Mouse (Mus musculus) cerebellum, postnatal 36 days (tissue): Measurements from ENCODE around the gene Mical2.

Source experiments
- DNase-seq, 2 experiments: peaks; one replicate each; pipeline ENCODE4 v3.0.0; 2021 to 2022; ENCODE audit warnings: mixed read lengths in 2 of 2

Gene Mical2

GRCm38 (mm10) chr7:112280474-112280873, 54.8 kb downstream of the Mical2 start:
- no peak for DNase-seq

- DNase-seq, result no peak
Observed at GRCm38 (mm10) chr7:112283606-112284310, 58.1 kb downstream of the Mical2 start.

- no peak for DNase-seq
Observed at GRCm38 (mm10) chr7:112285573-112285972, 59.9 kb downstream of the Mical2 start.

- DNase-seq, result no peak
Observed at GRCm38 (mm10) chr7:112288352-112289107, 62.9 kb downstream of the Mical2 start.

GRCm38 (mm10) chr7:112289514-112289913, 63.9 kb downstream of the Mical2 start:
- DNase-seq, result no peak

GRCm38 (mm10) chr7:112289990-112290389, 64.3 kb downstream of the Mical2 start:
- DNase-seq, result no peak

- DNase-seq, result no peak
Observed at GRCm38 (mm10) chr7:112293456-112294104, 67.9 kb downstream of the Mical2 start.

GRCm38 (mm10) chr7:112295426-112296221, 70.0 kb downstream of the Mical2 start:
- peak in 1 of 2 experiments; percentile 33 for DNase-seq

- peak; percentile 52 to 54 for DNase-seq
Observed at GRCm38 (mm10) chr7:112298032-112298431, 72.4 kb downstream of the Mical2 start.

- DNase-seq, result no peak
Observed at GRCm38 (mm10) chr7:112298871-112299422, 73.3 kb downstream of the Mical2 start.

GRCm38 (mm10) chr7:112299521-112300096, 74.0 kb downstream of the Mical2 start:
- peak in 1 of 2 experiments; percentile 42 for DNase-seq

GRCm38 (mm10) chr7:112300141-112300540, 74.5 kb downstream of the Mical2 start:
- DNase-seq, result peak; percentile 54 to 59

GRCm38 (mm10) chr7:112301052-112301451, 75.4 kb downstream of the Mical2 start:
- DNase-seq, result no peak

- DNase-seq, result peak; percentile 47 to 58
Observed at GRCm38 (mm10) chr7:112304382-112304781, 78.7 kb downstream of the Mical2 start.

GRCm38 (mm10) chr7:112309289-112310016, 83.8 kb downstream of the Mical2 start:
- DNase-seq, result peak in 1 of 2 experiments; percentile 37

GRCm38 (mm10) chr7:112310017-112310360, 84.3 kb downstream of the Mical2 start:
- DNase-seq, result no peak

GRCm38 (mm10) chr7:112313211-112313610, 87.6 kb downstream of the Mical2 start:
- no peak for DNase-seq

GRCm38 (mm10) chr7:112313670-112314069, 88.0 kb downstream of the Mical2 start:
- DNase-seq, result no peak

GRCm38 (mm10) chr7:112316239-112316638, 90.6 kb downstream of the Mical2 start:
- DNase-seq, result peak; percentile 51 to 54

GRCm38 (mm10) chr7:112317491-112317890, 91.8 kb downstream of the Mical2 start:
- no peak for DNase-seq

GRCm38 (mm10) chr7:112318306-112318705, 92.7 kb downstream of the Mical2 start:
- DNase-seq, result no peak
